Mouse (Mus musculus): Measurements from ENCODE around the gene Hba-a1.
"Not testable (repeated sequence)": the region's sequence is repeated elsewhere in the genome, so short reads cannot be mapped to it uniquely, and the experiment has no call there.

Hba-a1 gene

DNA sequence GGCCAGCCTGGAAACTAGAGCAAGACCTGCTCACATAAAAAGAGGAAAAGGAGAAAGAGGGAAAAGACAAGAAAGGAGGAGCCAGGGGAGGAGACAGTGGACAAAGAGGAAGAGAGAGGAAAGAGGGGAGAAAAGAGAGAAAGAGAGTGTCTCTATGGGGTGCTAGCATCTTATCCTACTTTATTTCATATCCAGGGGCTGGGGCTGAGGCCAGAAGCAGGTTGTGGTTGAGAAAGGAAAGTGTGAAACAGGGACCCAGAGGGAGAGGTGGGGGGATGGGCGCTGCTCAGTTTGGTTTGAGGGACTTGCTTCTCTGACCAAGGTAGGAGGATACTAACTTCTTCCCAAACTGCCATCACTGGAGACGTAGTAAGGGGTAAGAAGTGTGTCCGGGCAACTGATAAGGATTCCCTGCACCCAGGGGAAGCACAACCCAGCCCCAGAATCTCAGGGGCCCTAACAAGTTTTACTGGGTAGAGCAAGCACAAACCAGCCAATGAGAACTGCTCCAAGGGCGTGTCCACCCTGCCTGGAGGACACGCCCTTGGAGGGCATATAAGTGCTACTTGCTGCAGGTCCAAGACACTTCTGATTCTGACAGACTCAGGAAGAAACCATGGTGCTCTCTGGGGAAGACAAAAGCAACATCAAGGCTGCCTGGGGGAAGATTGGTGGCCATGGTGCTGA lies at the start of gene Hba-a1:
Gene Hba-a1, plus strand, starts transcription at position 421 of the 687 bp plus-strand sequence.
- not testable (repeated sequence) for DNase-seq (ENCODE audit: low read depth, low spot score)

DNA sequence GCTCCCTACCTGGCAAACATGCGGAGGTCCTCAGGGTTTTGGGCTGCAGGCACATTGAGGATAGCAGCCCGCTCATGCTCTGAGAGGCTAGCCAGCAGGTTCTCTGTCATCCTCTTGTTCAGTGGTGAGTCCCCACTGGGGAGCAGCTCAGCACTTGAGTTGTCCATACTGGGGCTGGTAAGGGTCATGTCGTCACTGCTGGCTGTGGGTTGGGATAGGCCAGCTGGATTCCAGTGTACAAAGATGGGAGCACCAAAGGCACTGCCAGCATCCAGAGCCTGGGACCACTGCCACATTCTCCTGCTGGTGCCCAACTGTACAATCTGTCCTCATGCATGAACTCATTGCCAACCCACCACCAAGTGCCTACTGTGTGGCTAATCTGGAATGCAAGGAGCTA lies 49.4 kb upstream of the Hba-a1 start:
- DNase-seq (ENCODE audit: low read depth, low spot score): no peak

DNA sequence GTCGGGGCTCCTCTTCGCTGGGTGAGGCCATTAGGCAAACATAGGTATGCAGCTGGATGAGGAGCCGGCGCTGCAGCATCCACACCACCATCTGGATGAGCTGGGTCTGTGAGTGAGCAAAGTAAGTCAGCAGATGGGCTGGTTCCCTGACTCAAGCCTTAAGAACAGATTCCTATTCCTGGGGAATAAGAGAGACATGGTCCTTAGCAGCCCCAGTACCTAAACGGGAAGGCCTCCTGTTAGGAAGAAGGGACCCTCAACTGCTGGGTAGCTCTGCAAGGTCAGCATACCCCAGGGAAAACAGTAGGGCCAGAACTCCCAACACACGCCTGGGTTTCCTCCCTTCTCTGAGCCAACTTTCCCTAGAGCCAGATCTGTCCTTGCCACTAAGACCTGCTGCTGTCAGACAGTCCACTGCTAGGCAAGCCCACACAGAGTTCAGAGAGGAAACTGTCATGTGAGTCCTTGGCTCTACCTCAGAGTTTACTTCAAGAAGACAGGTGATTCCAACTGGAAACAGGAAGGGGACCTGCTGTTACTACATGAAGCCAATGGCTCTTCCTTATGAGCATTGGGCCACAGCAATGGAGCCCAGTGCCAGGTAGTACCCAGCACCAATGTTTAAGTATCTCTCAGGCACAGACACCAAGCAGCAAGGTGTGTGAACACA lies 48.4 kb upstream of the Hba-a1 start:
- DNase-seq (ENCODE audit: low read depth, low spot score): no peak

DNA sequence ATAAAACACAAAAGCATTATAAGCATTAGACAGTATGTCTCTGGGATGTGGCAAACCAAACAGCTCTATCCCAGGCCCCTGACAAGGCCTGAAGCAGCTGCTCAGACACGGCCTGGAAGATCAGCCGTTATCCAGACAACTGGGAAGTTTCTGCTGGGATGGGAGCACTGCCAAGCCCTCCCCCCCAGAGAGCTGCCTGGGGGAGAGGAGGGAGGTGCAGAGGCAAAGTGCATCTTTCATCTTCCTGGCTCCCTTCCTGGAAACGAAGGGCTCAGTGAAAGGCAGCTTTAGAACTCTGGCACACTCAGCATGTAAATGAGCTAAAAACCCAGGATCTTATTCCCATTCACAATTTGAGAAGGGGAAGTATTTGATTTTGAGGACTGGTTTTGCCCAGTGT lies 47.7 kb upstream of the Hba-a1 start:
- DNase-seq (ENCODE audit: low read depth, low spot score): no peak

DNA sequence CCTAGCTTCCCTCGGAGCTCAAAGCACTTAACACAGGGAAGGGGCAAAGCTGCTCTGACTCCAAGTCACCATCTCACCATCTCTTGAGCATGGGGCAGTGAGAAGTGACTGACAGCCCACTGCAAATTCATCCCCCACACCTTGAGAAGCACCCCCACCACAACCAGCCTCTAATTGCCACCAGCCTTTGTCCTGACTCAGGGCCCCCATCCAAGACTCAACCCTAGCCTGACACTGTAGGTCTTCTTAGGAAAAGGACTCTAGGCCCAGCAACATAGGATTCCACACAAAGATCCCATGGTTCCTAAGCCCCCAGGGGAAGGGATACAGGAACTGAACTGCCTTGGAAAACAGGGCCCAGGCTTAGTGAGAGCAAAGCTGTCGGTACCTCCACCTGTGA lies 47.2 kb upstream of the Hba-a1 start:
- no peak for DNase-seq (ENCODE audit: low read depth, low spot score)

DNA sequence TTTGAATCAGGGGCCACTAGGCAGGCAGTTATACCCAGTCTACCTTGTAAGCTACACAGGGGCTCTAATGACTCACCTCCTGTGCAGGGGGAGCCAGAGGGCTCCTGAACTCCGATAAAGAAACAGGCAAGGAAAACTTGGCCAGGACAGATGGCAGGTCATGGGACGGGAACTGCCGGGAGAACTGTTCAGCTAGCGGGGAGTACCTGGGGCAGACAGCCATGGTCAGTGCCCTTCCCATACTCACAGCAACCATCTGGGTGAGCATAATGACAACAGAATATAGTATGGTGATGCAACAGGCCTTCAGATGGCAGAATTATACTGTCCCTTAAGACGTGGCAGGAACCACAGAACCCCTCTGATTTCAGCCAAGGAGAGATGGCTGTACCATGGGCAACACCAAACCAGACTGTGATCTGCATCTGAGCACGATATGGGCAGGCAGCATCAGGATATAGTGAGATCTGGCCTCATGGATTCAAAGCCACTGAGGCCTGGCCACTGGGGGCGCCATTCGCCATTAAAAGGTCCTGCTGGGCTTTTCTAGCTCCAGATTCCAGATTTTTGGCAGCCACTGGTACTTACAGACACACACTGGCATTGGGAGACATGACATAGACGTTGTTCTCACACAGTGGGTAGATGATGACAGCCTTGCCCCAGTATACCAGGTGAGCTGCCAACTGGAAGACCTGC lies 46.5 kb upstream of the Hba-a1 start:
- peak; percentile 63 for DNase-seq (ENCODE audit: low read depth, low spot score)

DNA sequence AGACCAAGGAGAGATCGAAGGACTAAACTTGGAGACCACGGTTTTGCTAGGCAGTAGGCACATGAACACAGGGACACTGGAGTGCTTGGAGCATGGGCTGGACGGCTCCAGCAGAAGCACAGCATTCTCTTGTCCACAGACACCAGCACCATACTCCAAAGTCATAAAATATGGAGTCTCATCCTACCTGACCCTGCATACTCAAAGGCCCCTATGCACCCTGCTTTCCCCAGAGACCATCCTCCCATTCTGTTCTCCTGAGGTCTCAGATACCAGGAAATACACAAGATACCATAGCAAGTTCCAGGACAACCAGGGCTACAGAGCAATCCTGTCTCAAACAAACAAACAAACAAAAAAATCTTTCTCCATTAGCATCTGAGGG lies 45.9 kb upstream of the Hba-a1 start:
- no peak for DNase-seq (ENCODE audit: low read depth, low spot score)

DNA sequence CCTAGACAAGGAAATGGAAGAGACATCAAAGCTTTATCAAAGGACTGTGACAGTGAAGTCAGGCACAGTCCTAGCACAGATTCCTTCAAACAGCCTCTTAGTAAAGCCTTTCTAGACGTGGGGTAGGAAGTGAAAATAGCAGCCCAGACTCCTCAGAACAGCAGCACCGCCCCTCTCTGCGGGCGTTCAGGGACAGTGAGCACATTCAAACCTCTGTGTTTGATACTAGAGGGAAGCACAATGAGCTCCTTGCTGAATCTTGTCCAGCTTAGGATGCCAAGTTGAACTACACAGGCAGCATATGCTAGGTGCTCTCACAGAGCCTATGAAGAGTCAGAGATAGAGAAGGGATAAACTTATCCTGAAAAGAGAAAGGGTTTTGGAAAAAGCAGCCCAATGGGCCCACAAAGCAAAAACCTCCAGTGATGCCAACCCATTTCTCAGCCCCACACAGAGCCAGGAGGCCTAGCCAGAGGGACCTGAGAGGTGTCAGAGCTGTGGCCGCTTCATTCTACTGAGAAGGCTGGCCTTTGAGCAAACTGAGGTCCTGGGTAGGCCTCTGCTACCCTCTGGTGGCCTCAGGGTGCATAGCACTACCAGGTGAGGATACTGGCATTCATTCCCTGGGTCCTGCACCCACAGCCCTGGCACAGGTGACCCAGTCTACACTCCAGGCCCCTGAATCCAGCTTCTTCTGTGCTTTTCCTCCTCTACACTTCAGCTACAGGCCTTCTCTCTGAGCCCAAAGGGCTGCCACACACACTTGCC lies 45.0 kb upstream of the Hba-a1 start:
- peak; percentile 64 for DNase-seq (ENCODE audit: low read depth, low spot score)

DNA sequence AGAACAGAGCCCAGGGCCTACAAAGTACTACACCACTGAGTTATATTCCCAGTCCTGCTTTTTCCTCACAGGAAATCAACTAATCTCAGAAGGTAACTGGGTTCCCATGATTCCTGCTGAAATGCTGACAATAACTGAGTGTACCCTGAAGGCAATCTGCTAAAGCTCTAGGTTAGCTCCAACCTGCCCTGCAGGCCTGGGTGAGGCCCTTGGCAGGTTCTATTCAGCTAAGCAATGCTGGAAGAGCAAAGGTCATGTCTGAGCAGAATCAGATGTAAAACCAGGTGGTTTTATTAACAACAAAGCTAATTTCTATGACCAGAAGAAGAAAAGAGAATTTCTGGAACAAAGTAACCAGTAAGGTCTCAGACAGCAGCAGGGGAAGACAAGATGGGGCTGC lies 41.9 kb upstream of the Hba-a1 start:
- no peak for DNase-seq (ENCODE audit: low read depth, low spot score)

DNA sequence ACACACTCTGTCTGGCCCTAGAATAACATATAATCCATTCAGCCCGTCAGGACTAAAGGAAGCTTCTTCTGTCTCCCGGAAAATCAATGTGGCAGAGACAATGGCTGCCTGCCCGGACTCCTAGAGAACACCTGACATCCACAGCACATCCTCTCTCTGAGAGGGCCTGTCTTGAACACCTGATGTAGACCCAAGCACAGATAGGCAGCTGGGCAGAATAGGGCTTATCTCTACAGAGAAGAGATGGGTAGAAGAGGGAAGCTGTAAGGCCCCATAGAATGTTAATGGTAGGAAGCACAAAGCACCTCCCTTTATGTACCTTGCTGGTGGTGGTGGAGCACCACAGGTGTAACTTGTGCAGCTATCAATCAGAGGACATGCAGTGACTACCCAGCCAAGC lies 41.1 kb upstream of the Hba-a1 start:
- DNase-seq (ENCODE audit: low read depth, low spot score): no peak

DNA sequence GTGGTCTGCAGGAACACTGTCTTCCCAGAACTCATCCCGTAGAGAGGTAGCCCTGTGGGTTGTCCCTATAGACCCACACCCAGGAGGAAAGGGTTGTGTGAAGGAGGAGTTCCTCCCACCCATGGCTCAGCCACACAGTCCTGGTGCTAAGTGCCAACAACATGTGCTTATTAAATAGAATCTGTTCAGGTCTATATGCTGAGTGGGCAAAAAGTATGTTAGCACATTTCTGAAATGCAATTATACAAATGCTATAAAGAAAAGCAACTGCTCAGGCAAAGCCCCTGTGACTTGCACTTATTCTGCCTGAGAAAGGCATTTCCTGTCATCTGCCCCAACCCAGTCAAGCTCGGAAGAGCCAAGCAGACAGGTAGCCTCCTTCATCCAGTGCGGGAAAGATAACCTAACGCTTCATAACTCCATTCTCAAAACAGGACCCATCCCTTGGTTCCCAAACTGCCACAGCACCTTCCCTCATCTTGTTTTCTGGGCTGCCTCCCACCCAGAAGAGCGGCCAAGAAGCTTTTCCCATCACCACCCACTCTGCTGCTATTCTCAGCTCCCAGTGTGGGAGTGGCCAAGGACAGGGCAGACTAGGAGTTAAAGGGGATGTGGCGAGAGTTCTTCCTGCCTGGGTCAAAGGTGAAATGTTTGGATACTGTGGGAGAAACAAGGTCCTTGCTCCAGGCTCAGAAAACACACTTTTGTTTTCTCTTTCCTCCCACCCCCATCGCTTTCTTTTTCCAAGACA lies 39.9 kb upstream of the Hba-a1 start:
- DNase-seq (ENCODE audit: low read depth, low spot score): peak; percentile 42

DNA sequence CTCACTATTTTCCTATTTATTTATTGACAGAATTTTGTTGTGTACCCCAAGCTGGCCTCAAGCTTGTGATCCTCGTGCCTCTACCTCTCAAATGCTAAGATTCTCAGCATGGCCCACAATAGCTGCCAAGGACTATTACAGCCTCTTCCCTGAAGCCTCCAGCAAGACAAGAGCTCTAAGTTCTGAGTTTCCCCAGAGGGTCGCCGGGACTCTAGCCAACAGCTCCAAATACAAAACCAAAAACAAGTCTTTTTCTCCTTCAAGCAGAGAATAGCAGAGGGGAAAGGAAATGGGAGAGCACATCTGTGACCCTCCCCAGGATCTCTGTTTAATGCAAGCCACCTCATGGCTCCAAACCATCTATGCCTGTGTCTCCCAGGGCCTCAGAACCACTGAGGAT lies 39.2 kb upstream of the Hba-a1 start:
- DNase-seq (ENCODE audit: low read depth, low spot score): no peak

DNA sequence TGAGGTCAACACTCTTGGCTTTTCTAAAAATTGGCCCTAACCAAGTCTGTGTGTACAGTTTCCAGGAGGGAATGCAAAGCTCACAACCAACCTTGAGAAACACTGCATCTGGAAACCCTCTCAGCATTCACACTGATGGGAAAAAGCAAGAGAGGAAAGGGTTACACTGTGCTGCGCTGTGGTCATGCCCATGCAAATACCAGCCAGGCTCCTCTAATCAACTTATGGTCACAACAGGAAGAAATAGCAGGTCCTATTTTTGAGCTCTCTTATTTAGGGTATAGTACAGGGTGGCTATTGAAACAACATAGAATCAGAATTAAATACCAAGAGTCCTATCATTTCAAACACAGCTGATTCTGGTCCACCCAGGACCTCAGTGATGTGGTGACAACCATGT lies 38.7 kb upstream of the Hba-a1 start:
- DNase-seq (ENCODE audit: low read depth, low spot score): no peak

DNA sequence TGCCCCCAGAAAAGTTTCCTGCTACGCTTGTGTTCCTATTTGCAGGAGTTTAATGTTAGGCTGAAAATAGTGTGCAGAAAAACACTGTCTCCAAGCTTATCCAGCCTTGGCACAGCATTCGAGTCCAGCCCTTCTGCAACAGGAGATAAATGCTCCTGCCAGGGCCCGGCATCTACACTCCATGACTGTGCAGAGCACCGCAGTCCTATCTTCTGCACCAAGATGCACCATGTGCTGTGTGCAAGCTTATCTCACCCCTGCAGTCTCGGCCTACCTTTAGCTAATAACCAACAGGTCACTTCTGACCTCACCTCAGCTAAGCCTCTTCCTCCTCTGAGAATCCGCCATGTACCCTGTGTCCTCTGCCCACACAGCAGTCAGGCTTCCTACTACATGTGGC lies 37.7 kb upstream of the Hba-a1 start:
- DNase-seq (ENCODE audit: low read depth, low spot score): no peak

DNA sequence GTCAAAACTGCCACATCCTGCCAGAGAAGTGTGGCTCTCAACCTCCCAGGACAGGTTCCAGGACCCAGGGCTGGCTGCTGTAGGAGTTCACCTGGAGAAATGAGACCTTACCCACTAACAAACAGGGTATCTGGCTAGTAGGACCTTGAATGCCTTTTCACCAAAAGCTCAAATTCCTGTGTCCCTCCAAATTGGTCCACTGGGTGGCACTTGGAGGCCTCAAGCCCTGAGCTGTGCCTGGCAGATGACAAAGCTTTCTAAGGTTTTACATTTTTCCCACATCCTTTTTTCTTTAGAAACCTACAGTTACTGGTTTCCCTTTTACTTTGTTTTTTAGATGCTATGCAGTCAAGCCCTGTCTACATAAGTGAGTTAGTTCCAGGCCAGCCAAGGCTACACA lies 36.2 kb upstream of the Hba-a1 start:
- no peak for DNase-seq (ENCODE audit: low read depth, low spot score)

DNA sequence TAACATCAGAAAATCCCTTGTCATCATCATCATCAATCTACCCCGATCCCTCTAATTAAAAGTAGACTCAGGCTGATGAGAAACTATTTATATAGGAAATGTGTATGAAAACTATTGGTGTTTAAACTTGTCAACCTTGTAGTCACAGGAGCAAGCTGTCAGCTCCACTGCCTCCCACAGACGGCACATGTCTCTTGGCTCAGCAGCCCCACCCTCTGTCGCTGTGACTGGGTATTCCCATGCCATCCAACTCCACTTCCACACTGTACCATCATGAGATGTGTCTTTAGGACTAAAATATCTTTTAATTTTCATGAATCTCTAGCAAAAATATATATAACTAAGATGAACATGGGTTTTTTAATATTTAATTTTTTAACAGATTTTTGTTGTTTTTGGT lies 35.0 kb upstream of the Hba-a1 start:
- DNase-seq (ENCODE audit: low read depth, low spot score): no peak

DNA sequence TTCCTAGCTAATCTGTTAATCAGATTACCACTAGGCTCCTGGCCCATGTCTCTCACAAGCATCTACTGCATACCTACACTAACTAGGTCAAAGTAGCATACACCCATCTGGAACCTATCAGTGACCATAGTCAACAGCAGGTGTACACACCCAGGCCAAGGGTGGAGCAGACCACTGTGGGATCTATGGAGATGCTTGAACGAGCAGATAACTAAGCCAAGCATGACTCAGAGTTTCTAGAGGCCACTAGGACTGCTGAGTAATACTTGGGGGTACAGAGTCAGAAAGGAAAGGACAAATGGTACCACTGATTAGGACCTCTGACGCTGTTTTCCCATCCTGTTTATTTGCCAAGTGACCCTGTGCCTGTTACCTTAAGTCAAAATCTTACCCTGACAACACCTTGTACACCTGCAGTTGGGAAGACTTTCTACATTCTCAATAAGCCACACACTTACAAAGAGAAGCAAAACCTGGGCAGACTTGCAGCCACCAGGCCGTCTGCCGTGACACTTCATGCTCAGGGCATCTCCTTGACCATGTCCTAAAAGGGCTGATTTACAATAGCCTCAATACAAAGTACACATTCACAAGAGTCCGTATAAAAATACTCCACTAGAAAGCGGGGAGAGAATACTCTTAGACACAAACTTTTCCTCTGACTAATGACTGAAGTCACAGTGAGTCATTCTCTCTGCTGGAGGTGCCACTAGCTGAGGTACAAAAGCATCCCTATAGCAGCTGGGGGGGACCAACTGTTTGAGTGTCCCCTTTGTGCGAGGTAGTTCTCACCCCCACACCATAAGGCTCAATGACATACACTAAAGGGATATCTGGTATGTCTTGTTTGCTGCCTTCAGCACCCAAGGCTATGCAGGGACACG lies 32.2 kb upstream of the Hba-a1 start:
- no peak for DNase-seq (ENCODE audit: low read depth, low spot score)

DNA sequence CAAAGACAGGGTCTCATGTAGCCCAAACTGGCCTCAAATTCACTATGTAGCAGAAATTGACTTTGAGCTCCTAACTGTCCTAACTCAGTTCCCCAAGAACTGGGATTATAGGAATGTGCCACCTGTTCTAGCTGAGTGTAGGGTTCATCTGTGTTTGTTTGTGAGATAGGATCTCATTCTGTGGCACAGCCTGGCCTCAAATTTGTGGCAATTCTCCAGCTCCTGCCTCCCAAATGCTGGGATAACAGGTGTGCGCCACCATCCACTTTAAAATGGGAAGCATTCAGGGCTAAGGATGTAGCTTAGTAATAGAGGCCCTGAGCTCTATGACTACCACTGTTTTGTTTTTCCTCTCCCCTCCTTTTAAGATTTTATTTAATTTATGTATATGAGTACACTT lies 30.2 kb upstream of the Hba-a1 start:
- no peak for DNase-seq (ENCODE audit: low read depth, low spot score)

DNA sequence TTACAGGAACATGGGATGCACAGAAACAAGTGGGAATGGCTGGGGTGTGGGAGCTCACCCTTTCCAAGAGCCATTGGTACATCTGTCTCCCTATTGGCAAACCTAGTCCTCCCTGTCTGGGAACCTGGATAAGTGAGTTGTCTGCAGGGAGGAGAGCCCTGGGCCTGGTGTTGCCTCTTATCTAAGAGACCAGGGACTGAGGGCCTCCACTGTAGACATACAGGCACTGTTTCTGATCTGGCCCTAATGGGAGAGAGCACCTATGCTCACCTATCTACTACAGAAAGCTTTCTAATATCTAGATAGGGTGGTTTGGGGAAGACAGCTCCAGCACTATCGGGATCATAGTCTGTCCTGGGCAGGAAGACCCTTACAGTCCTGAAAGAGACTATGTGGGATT lies 27.2 kb upstream of the Hba-a1 start:
- DNase-seq (ENCODE audit: low read depth, low spot score): no peak

DNA sequence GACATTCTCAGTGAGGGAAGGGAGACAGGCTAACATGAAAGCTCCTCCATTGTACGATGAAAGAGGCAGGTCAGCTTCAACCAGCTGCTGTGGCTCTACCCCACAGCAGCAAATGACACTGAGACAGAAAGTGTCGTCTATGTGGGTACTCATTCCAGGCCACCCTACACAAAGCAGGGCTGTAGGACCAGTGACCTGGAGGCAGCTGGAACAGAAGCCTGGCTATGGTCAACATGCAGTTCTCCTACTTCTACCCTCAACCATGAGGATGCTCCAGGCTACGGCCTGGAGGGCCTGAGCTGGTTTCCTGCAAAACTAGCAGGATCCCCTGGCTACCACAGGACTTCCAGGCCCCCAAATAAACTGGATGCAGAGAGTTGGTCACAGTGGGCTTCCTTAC lies 26.7 kb upstream of the Hba-a1 start:
- DNase-seq (ENCODE audit: low read depth, low spot score): no peak
